ENCODE assay signal across 11 mouse cellular contexts in genomic region chr17:83889329-83889690, GRCm38 (mm10). TPM values are rescaled to one million over a fixed set of nuclear protein-coding genes. Genes with fewer than 3 reads are reported as not detected.
A peak's percentile ranks its signal among the peaks of the same experiment; 100 is the strongest.
DNase-seq lines count a peak whose midpoint lies in the region; ATAC-seq lines count a peak whose summit lies in the region.
"Had no signal": no experiment of that assay in that cellular context is flagged by ENCODE, and none has a peak within 500 bp of the region (broad histone marks: within the 10 kb centered on the region; RNA-seq: fewer than 3 reads in every experiment).

No protein-coding gene starts in this region.

- ATAC-seq in forebrain, embryonic 13.5 days, result peak; percentile 19; the same call in 1 of the 2 replicates
- no peak for ATAC-seq in forebrain, embryonic 12.5 days (ENCODE audit: low FRiP score)
- ATAC-seq in kidney, embryonic 16.5 days (ENCODE audit: low FRiP score, low TSS enrichment), result no peak
- ATAC-seq in limb, embryonic 11.5 days (ENCODE audit: insufficient number of reproducible peaks, low FRiP score, low TSS enrichment, low read depth), result no peak

- no peak overlapping the region for H3K4me2 ChIP-seq in forebrain, embryonic 13.5 days
- H3K4me2 ChIP-seq in forebrain, embryonic 12.5 days, result no peak overlapping the region
- no peak overlapping the region for H3K4me2 ChIP-seq in kidney, embryonic 16.5 days (replicated peaks; ENCODE audit: low read depth, low read length)
- H3K4me2 ChIP-seq in limb, embryonic 11.5 days (ENCODE audit: low read depth, severe bottlenecking), result no peak overlapping the region

- H3K4me3 ChIP-seq in forebrain, embryonic 13.5 days, result no peak overlapping the region
- H3K4me3 ChIP-seq in forebrain, embryonic 12.5 days (replicated peaks), result no peak overlapping the region
- no peak overlapping the region for H3K4me3 ChIP-seq in kidney, embryonic 16.5 days (ENCODE audit: low read length)
- no peak overlapping the region for H3K4me3 ChIP-seq in brown adipose tissue, adult 24 weeks (ENCODE audit: insufficient read depth, low read depth, low read length)
- H3K4me3 ChIP-seq in limb, embryonic 11.5 days (ENCODE audit: low read depth, low read length), result no peak overlapping the region

- no peak overlapping the region for H3K9ac ChIP-seq in forebrain, embryonic 13.5 days
- H3K9ac ChIP-seq in forebrain, embryonic 12.5 days, result no peak overlapping the region
- H3K9ac ChIP-seq in kidney, embryonic 16.5 days (replicated peaks; ENCODE audit: low read length), result no peak overlapping the region
- H3K9ac ChIP-seq in limb, embryonic 11.5 days (ENCODE audit: low read length), result no peak overlapping the region

- no peaks in the 10 kb centered on the region for H3K27me3 ChIP-seq in forebrain, embryonic 13.5 days
- H3K27me3 ChIP-seq in forebrain, embryonic 12.5 days, result no peaks in the 10 kb centered on the region
- H3K27me3 ChIP-seq in kidney, embryonic 16.5 days (ENCODE audit: insufficient read depth, low read length), result no peaks in the 10 kb centered on the region
- no peaks in the 10 kb centered on the region for H3K27me3 ChIP-seq in limb, embryonic 11.5 days (ENCODE audit: control insufficient read depth, insufficient read depth, low read length)

- no peak for DNase-seq in kidney, postnatal 10 days
- no peak for DNase-seq in limb, embryonic 11.5 days (ENCODE audit: low spot score)
- DNase-seq in embryo, embryonic 11 days, result no peak
- DNase-seq in Muller cell, postnatal 12 days (ENCODE audit: inconsistent ontology term), result no peak
- DNase-seq: adrenal gland, adult 2 months; thymus, adult 18-20 months had no signal

- H3K36me3 ChIP-seq in forebrain, embryonic 13.5 days (ENCODE audit: poor library complexity, severe bottlenecking), result no peaks in the 10 kb centered on the region
- no peaks in the 10 kb centered on the region for H3K36me3 ChIP-seq in forebrain, embryonic 12.5 days (replicated peaks)
- H3K36me3 ChIP-seq in kidney, embryonic 16.5 days (ENCODE audit: insufficient read depth, low read length), result no peaks in the 10 kb centered on the region
- no peaks in the 10 kb centered on the region for H3K36me3 ChIP-seq in limb, embryonic 11.5 days (ENCODE audit: control insufficient read depth, insufficient read depth, low read length)

- 0 out of 2 replicates have a peak overlapping the region, but pooled peaks have one; percentile 26 for H3K27ac ChIP-seq in forebrain, embryonic 13.5 days
- no peak overlapping the region for H3K27ac ChIP-seq in forebrain, embryonic 12.5 days
- peak overlapping the region; percentile 94 for H3K27ac ChIP-seq in kidney, embryonic 16.5 days (ENCODE audit: low read length)
- peak overlapping the region; percentile 75 for H3K27ac ChIP-seq in brown adipose tissue, adult 24 weeks (replicated peaks; ENCODE audit: low read depth, low read length)
- peak overlapping the region; percentile 86 for H3K27ac ChIP-seq in limb, embryonic 11.5 days (replicated peaks; ENCODE audit: low read depth, low read length)

- H3K9me3 ChIP-seq in forebrain, embryonic 13.5 days (replicated peaks), result no peaks in the 10 kb centered on the region
- no peaks in the 10 kb centered on the region for H3K9me3 ChIP-seq in forebrain, embryonic 12.5 days
- no peaks in the 10 kb centered on the region for H3K9me3 ChIP-seq in kidney, embryonic 16.5 days (ENCODE audit: low read length)
- no peaks in the 10 kb centered on the region for H3K9me3 ChIP-seq in limb, embryonic 11.5 days (ENCODE audit: control insufficient read depth, low read length)

- 87% methylated on average over 5 of the region's 5 CpGs for WGBS in forebrain, embryonic 13.5 days
- WGBS in forebrain, embryonic 12.5 days, result 91% methylated on average over 5 of the region's 5 CpGs
- WGBS in kidney, embryonic 16.5 days, result 77% methylated on average over 5 of the region's 5 CpGs
- WGBS in limb, embryonic 11.5 days, result 81% methylated on average over 5 of the region's 5 CpGs

- peaks cover 13% of the 10 kb centered on the region for H3K4me1 ChIP-seq in forebrain, embryonic 13.5 days
- 0 out of 2 replicates have a peak, but pooled peaks cover 9% of the 10 kb centered on the region for H3K4me1 ChIP-seq in forebrain, embryonic 12.5 days
- H3K4me1 ChIP-seq in kidney, embryonic 16.5 days (ENCODE audit: insufficient read depth, low read length), result peaks cover 35% of the 10 kb centered on the region
- peaks cover 35% of the 10 kb centered on the region for H3K4me1 ChIP-seq in brown adipose tissue, adult 24 weeks (ENCODE audit: control insufficient read depth, insufficient read depth, insufficient read length, low read length)
- peaks cover 21% of the 10 kb centered on the region for H3K4me1 ChIP-seq in limb, embryonic 11.5 days (ENCODE audit: control insufficient read depth, insufficient read depth, low read length)

RNA-seq across cellular contexts. Expression of gene Haao, which starts 41.5 kb away (rescaled TPM):
- polyA plus RNA-seq in forebrain, embryonic 13.5 days (2015; fragmentation: Nextera tagmentation; extraction: Ambion mirVana), result 0.24 TPM in 1 of 2 replicates, not detected in the other
- not detected in 2 replicates for polyA plus RNA-seq in forebrain, embryonic 12.5 days (2016; fragmentation: Nextera tagmentation; extraction: Ambion mirVana)
- 2.9 and 3.4 TPM in 2 replicates for polyA plus RNA-seq in kidney, embryonic 16.5 days (2015; fragmentation: Nextera tagmentation; extraction: Ambion mirVana)
- polyA plus RNA-seq in brown adipose tissue, adult 24 weeks (2012; ENCODE audit: insufficient read depth, insufficient read length, missing spikeins), result not detected in 2 replicates
- polyA plus RNA-seq in limb, embryonic 11.5 days (2014; fragmentation: Nextera tagmentation; extraction: Ambion mirVana), result 0.43 and 0.91 TPM in 2 replicates
- polyA plus RNA-seq: neural tube, embryonic 11.5 days had no signal
